Mouse (Mus musculus) spleen, adult 18-20 months (tissue): ENCODE data around the gene Prr9.
A peak's percentile ranks its signal among the peaks of the same experiment; 100 is the strongest.

Experiments
- DNase-seq, 2 experiments: peaks; one replicate each; pipeline ENCODE4 v3.0.0; 2022; ENCODE audit warnings: mixed read lengths in 2 of 2

Prr9 gene

GRCm38 (mm10) chr3:92123847-92124246, at the start of gene Prr9:
Gene Prr9 (minus strand): TSS chr3:92123947.
- DNase-seq: no peak

GRCm38 (mm10) chr3:92169847-92170246, 46.1 kb upstream of the Prr9 start:
- no peak for DNase-seq

- peak in 1 of 2 experiments; percentile 6 for DNase-seq
These were observed 29.6 kb upstream of the Prr9 start for GRCm38 (mm10) chr3:92153322-92153721.

- no peak for DNase-seq
These were observed 27.0 kb upstream of the Prr9 start for GRCm38 (mm10) chr3:92150631-92151277.

GRCm38 (mm10) chr3:92147913-92148312, 24.2 kb upstream of the Prr9 start:
- no peak for DNase-seq

GRCm38 (mm10) chr3:92147420-92147819, 23.7 kb upstream of the Prr9 start:
- no peak for DNase-seq

GRCm38 (mm10) chr3:92142644-92143043, 18.9 kb upstream of the Prr9 start, which contains the start of gene Lelp1:
Gene Lelp1 (minus strand): TSS chr3:92142744.
- DNase-seq: no peak

GRCm38 (mm10) chr3:92120902-92121301, 2.8 kb downstream of the Prr9 start:
- no peak for DNase-seq

- DNase-seq: no peak
These were observed 5.8 kb downstream of the Prr9 start for GRCm38 (mm10) chr3:92117930-92118329.

GRCm38 (mm10) chr3:92111526-92111925, 12.2 kb downstream of the Prr9 start:
- DNase-seq: no peak

- DNase-seq: no peak
These were observed 13.0 kb downstream of the Prr9 start for GRCm38 (mm10) chr3:92110790-92111189.

GRCm38 (mm10) chr3:92106582-92106981, 17.2 kb downstream of the Prr9 start:
- no peak for DNase-seq

- DNase-seq: no peak
These were observed 40.7 kb downstream of the Prr9 start, which contains the start of gene Lor for GRCm38 (mm10) chr3:92083042-92083441. Gene Lor (minus strand): TSS chr3:92083142.

- peak; percentile 5 to 15 for DNase-seq
These were observed 42.3 kb downstream of the Prr9 start for GRCm38 (mm10) chr3:92081285-92081931.

GRCm38 (mm10) chr3:92080462-92081284, 43.1 kb downstream of the Prr9 start:
- peak; percentile 10 to 24 for DNase-seq
